In the genomic region with DNA sequence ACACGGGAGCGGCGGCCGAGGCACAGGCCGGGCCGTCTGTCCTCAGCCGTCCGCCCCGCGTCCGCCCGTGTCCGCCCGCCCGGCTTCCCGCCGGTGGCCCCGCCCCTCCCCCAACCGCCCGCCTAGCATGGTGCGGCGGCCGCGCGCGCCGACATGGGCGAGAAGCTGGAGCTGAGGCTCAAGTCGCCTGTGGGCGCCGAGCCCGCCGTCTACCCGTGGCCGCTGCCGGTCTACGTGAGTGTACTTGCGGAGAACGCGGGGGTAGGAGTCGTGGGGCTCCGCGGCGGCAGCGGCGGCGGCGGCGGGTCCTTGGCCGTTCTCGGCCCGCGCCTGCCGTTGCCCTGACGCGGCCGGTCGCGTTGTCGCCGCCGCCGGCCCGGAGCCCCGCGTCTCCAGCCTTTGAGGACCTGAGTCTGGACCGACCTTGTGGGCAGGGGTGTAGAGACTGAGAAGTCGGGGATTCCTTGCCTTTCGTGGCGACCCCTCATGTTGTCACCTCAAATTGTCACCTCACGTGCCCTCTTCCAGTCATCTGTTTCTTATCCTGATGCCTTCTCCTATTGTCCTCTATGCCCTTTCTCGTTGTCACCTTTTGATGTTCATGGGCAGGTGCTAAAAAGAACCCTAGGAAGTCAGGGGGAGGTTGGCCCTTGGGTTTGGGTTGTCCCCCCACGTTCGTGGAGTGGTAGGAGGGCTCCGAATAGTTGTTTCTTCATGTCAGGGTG, we compare ENCODE assay signal across 8 mouse cellular contexts. TPM values are rescaled to one million over a fixed set of nuclear protein-coding genes. Genes with fewer than 3 reads are reported as not detected.
DNase-seq lines count a peak whose midpoint lies in the region; ATAC-seq and TF ChIP-seq lines count a peak whose summit lies in the region.

No protein-coding gene starts in this region.

- H3K4me1 ChIP-seq in kidney, embryonic 16.5 days (ENCODE audit: insufficient read depth, low read length): peaks cover 38% of the 10 kb centered on the region
- peaks cover 37% of the 10 kb centered on the region for H3K4me1 ChIP-seq in embryonic facial prominence, embryonic 12.5 days
- H3K4me1 ChIP-seq in hindbrain, postnatal 0 days (ENCODE audit: insufficient read depth, low read length): peaks cover 32% of the 10 kb centered on the region

- peaks cover 51% of the 10 kb centered on the region for H3K79me2 ChIP-seq in myocyte (ENCODE audit: control insufficient read depth, insufficient read depth)

- DNase-seq in kidney, adult 18-20 months: no peak
- no peak for DNase-seq in hindbrain, postnatal 0 days (ENCODE audit: low spot score)
- no peak for DNase-seq in cerebellum, adult 9-11 months
- DNase-seq in adrenal gland, postnatal 10 days: no peak

- no peak for TF ChIP-seq POLR2A in myocyte (IDR thresholded peaks at IDR 0.05; ENCODE audit: insufficient read length, low read depth)

- no peak for TF ChIP-seq CTCF in hindbrain, postnatal 0 days (IDR thresholded peaks at IDR 0.05; ENCODE audit: low read depth)

- under 1% methylated on average over 66 of the region's 75 CpGs for WGBS in kidney, embryonic 16.5 days
- under 1% methylated on average over 75 of the region's 75 CpGs for WGBS in embryonic facial prominence, embryonic 12.5 days
- under 1% methylated on average over 64 of the region's 75 CpGs for WGBS in hindbrain, postnatal 0 days

- no peak for ATAC-seq in kidney, embryonic 16.5 days (ENCODE audit: low FRiP score, low TSS enrichment)
- no peak; the same call in 1 of the 2 replicates for ATAC-seq in embryonic facial prominence, embryonic 12.5 days (ENCODE audit: insufficient number of reproducible peaks, insufficient read depth, low FRiP score, low TSS enrichment)
- no peak for ATAC-seq in hindbrain, postnatal 0 days
- no peak for ATAC-seq in frontal cortex, adult (ENCODE audit: low TSS enrichment)

- H3K9me3 ChIP-seq in kidney, embryonic 16.5 days (ENCODE audit: low read length): no peaks in the 10 kb centered on the region
- no peaks in the 10 kb centered on the region for H3K9me3 ChIP-seq in embryonic facial prominence, embryonic 12.5 days
- H3K9me3 ChIP-seq in hindbrain, postnatal 0 days (ENCODE audit: low read length): no peaks in the 10 kb centered on the region

- peak overlapping the region; percentile 93 for H3K4me3 ChIP-seq in kidney, embryonic 16.5 days (ENCODE audit: low read length)
- peak overlapping the region; percentile 98 for H3K4me3 ChIP-seq in embryonic facial prominence, embryonic 12.5 days
- H3K4me3 ChIP-seq in hindbrain, postnatal 0 days (ENCODE audit: low read length): peak overlapping the region; percentile 88
- H3K4me3 ChIP-seq in myocyte: peak overlapping the region; percentile 64

- H3K9ac ChIP-seq in kidney, embryonic 16.5 days (replicated peaks; ENCODE audit: low read length): peak overlapping the region; percentile 91
- H3K9ac ChIP-seq in embryonic facial prominence, embryonic 12.5 days: peak overlapping the region; percentile 96
- peak overlapping the region; percentile 96 for H3K9ac ChIP-seq in hindbrain, postnatal 0 days (replicated peaks; ENCODE audit: low read length)

- H3K36me3 ChIP-seq in kidney, embryonic 16.5 days (ENCODE audit: insufficient read depth, low read length): no peaks in the 10 kb centered on the region
- no peaks in the 10 kb centered on the region for H3K36me3 ChIP-seq in embryonic facial prominence, embryonic 12.5 days
- no peaks in the 10 kb centered on the region for H3K36me3 ChIP-seq in hindbrain, postnatal 0 days (ENCODE audit: insufficient read depth, low read length)
- no peaks in the 10 kb centered on the region for H3K36me3 ChIP-seq in myocyte (ENCODE audit: control insufficient read depth, insufficient read depth)

- H3K27ac ChIP-seq in kidney, embryonic 16.5 days (ENCODE audit: low read length): peak overlapping the region; percentile 87
- H3K27ac ChIP-seq in embryonic facial prominence, embryonic 12.5 days: peak overlapping the region; percentile 86
- H3K27ac ChIP-seq in hindbrain, postnatal 0 days: peak overlapping the region; percentile 88

- H3K4me2 ChIP-seq in kidney, embryonic 16.5 days (replicated peaks; ENCODE audit: low read depth, low read length): peak overlapping the region; percentile 92
- H3K4me2 ChIP-seq in embryonic facial prominence, embryonic 12.5 days (replicated peaks): peak overlapping the region; percentile 98
- H3K4me2 ChIP-seq in hindbrain, postnatal 0 days (ENCODE audit: low read depth, low read length): peak overlapping the region; percentile 92
- peak overlapping the region; percentile 82 for H3K4me2 ChIP-seq in myocyte (ENCODE audit: low read depth)

- H3ac ChIP-seq in myocyte (ENCODE audit: control insufficient read depth, insufficient read length): peak overlapping the region; percentile 88

- H3K27me3 ChIP-seq in kidney, embryonic 16.5 days (ENCODE audit: insufficient read depth, low read length): no peaks in the 10 kb centered on the region
- H3K27me3 ChIP-seq in embryonic facial prominence, embryonic 12.5 days: no peaks in the 10 kb centered on the region
- no peaks in the 10 kb centered on the region for H3K27me3 ChIP-seq in hindbrain, postnatal 0 days (ENCODE audit: insufficient read depth, low read length)
- H3K27me3 ChIP-seq in myocyte (ENCODE audit: control insufficient read depth, insufficient read depth, insufficient read length): no peaks in the 10 kb centered on the region

TF ChIP-seq in myocyte, 11 proteins besides CTCF, POLR2A, EP300 and RAD21:
- TF ChIP-seq CEBPB (IDR thresholded peaks at IDR 0.05; ENCODE audit: insufficient read depth, poor library complexity, severe bottlenecking): no peak
- no peak for TF ChIP-seq REST (IDR thresholded peaks at IDR 0.05; ENCODE audit: insufficient read depth, insufficient read length)
- TF ChIP-seq POLR2AphosphoS2 (IDR thresholded peaks at IDR 0.05; ENCODE audit: insufficient read length, low read depth): no peak
- no peak for TF ChIP-seq E2F4 (IDR thresholded peaks at IDR 0.05; ENCODE audit: insufficient read depth)
- no peak for TF ChIP-seq MYOG (IDR thresholded peaks at IDR 0.05; ENCODE audit: control insufficient read depth in 1 of 3, insufficient read depth in 1 of 3, insufficient read length in 2 of 3, low read depth in 2 of 3)
- no peak for TF ChIP-seq MAX (IDR thresholded peaks at IDR 0.05; ENCODE audit: low read depth)
- TF ChIP-seq TCF12 (IDR thresholded peaks at IDR 0.05; ENCODE audit: insufficient read depth, poor library complexity, severe bottlenecking): no peak
- TF ChIP-seq SRF (IDR thresholded peaks at IDR 0.05; ENCODE audit: control insufficient read depth, insufficient read length, low read depth): no peak
- no peak for TF ChIP-seq MYOD1 (IDR thresholded peaks at IDR 0.05; ENCODE audit: control insufficient read depth in 1 of 3, insufficient read length in 2 of 3, low read depth in 2 of 3)
- no peak for TF ChIP-seq TCF3 (IDR thresholded peaks at IDR 0.05; ENCODE audit: insufficient read length, low read depth)

RNA-seq across cellular contexts. Expression of gene Dot1l, which starts 0.4 kb away (rescaled TPM):
- polyA plus RNA-seq in kidney, embryonic 16.5 days (2015; fragmentation: Nextera tagmentation; extraction: Ambion mirVana): 17.3 and 20.7 TPM in 2 replicates
- polyA plus RNA-seq in embryonic facial prominence, embryonic 12.5 days (2016; fragmentation: Nextera tagmentation; extraction: Ambion mirVana): 23.5 and 26.1 TPM in 2 replicates
- total RNA-seq in hindbrain, postnatal 0 days (2014; rRNA removed): 27.2 and 27.7 TPM in 2 replicates
- 10.3 and 12.6 TPM in 2 replicates for polyA plus RNA-seq in hindbrain, postnatal 0 days (2015; fragmentation: Nextera tagmentation; extraction: Ambion mirVana)
- 20.6 TPM for polyA plus RNA-seq in myocyte (2012; fragmentation: generic; extraction: Trizol)
- total RNA-seq in adrenal gland, postnatal 10 days (2021): 10 to 100 TPM; 64.5 to 80.9 TPM

RNA-seq across cellular contexts. Expression of gene Ap3d1, which starts 13.4 kb away (rescaled TPM):
- polyA plus RNA-seq in kidney, embryonic 16.5 days (2015; fragmentation: Nextera tagmentation; extraction: Ambion mirVana): 67.7 and 68.8 TPM in 2 replicates
- polyA plus RNA-seq in embryonic facial prominence, embryonic 12.5 days (2016; fragmentation: Nextera tagmentation; extraction: Ambion mirVana): 84.7 and 85.8 TPM in 2 replicates
- total RNA-seq in hindbrain, postnatal 0 days (2014; rRNA removed): 195 and 201 TPM in 2 replicates
- 99.2 and 99.7 TPM in 2 replicates for polyA plus RNA-seq in hindbrain, postnatal 0 days (2015; fragmentation: Nextera tagmentation; extraction: Ambion mirVana)
- polyA plus RNA-seq in myocyte (2012; fragmentation: generic; extraction: Trizol): 68.0 TPM
- total RNA-seq in adrenal gland, postnatal 10 days (2021): 10 to 100 TPM; 64.7 to 82.6 TPM

RNA-seq across cellular contexts. Expression of gene Sf3a2, which starts 42.5 kb away (rescaled TPM):
- polyA plus RNA-seq in kidney, embryonic 16.5 days (2015; fragmentation: Nextera tagmentation; extraction: Ambion mirVana): 71.2 and 87.3 TPM in 2 replicates
- polyA plus RNA-seq in embryonic facial prominence, embryonic 12.5 days (2016; fragmentation: Nextera tagmentation; extraction: Ambion mirVana): 64.8 and 71.7 TPM in 2 replicates
- total RNA-seq in hindbrain, postnatal 0 days (2014; rRNA removed): 14.2 and 22.0 TPM in 2 replicates
- polyA plus RNA-seq in hindbrain, postnatal 0 days (2015; fragmentation: Nextera tagmentation; extraction: Ambion mirVana): 48.7 and 53.2 TPM in 2 replicates
- polyA plus RNA-seq in myocyte (2012; fragmentation: generic; extraction: Trizol): 93.1 TPM
- 10 to 100 TPM; 45.2 to 50.5 TPM for total RNA-seq in adrenal gland, postnatal 10 days (2021)

RNA-seq across cellular contexts. Expression of gene Plekhj1, which starts 43.0 kb away (rescaled TPM):
- 123 and 129 TPM in 2 replicates for polyA plus RNA-seq in kidney, embryonic 16.5 days (2015; fragmentation: Nextera tagmentation; extraction: Ambion mirVana)
- 132 and 142 TPM in 2 replicates for polyA plus RNA-seq in embryonic facial prominence, embryonic 12.5 days (2016; fragmentation: Nextera tagmentation; extraction: Ambion mirVana)
- 74.4 and 82.3 TPM in 2 replicates for total RNA-seq in hindbrain, postnatal 0 days (2014; rRNA removed)
- 99.4 and 103 TPM in 2 replicates for polyA plus RNA-seq in hindbrain, postnatal 0 days (2015; fragmentation: Nextera tagmentation; extraction: Ambion mirVana)
- polyA plus RNA-seq in myocyte (2012; fragmentation: generic; extraction: Trizol): 69.6 TPM
- 10 to 100 TPM; 50.0 to 63.2 TPM for total RNA-seq in adrenal gland, postnatal 10 days (2021)

RNA-seq across cellular contexts. Expression of gene Amh, which starts 49.6 kb away (rescaled TPM):
- polyA plus RNA-seq in kidney, embryonic 16.5 days (2015; fragmentation: Nextera tagmentation; extraction: Ambion mirVana): 0.70 TPM in 1 of 2 replicates, not detected in the other
- polyA plus RNA-seq in embryonic facial prominence, embryonic 12.5 days (2016; fragmentation: Nextera tagmentation; extraction: Ambion mirVana): not detected in 2 replicates
- 0.47 and 2.6 TPM in 2 replicates for total RNA-seq in hindbrain, postnatal 0 days (2014; rRNA removed)
- polyA plus RNA-seq in hindbrain, postnatal 0 days (2015; fragmentation: Nextera tagmentation; extraction: Ambion mirVana): 0.24 TPM in 1 of 2 replicates, not detected in the other
- polyA plus RNA-seq in myocyte (2012; fragmentation: generic; extraction: Trizol): 0.76 TPM
- under 1 TPM; 0.57 to 0.79 TPM for total RNA-seq in adrenal gland, postnatal 10 days (2021)
